Comparison of ENCODE assay signal across 25 mouse cellular contexts in genomic region chr4:120058157-120058556, GRCm38 (mm10). TPM values are rescaled to one million over a fixed set of nuclear protein-coding genes. Genes with fewer than 3 reads are reported as not detected.
"Had no signal": no experiment of that assay in that cellular context is flagged by ENCODE, and none has a peak within 500 bp of the region (broad histone marks: within the 10 kb centered on the region; RNA-seq: fewer than 3 reads in every experiment).

No protein-coding gene starts in this region.

- H3K9me3 ChIP-seq: neural tube, embryonic 13.5 days; neural tube, embryonic 15.5 days; stomach, embryonic 15.5 days had no signal

- H3K4me2 ChIP-seq: neural tube, embryonic 13.5 days; neural tube, embryonic 15.5 days; stomach, embryonic 15.5 days had no signal

- H3K4me3 ChIP-seq: neural tube, embryonic 13.5 days; neural tube, embryonic 15.5 days; stomach, embryonic 15.5 days had no signal

- H3K9ac ChIP-seq: neural tube, embryonic 13.5 days; neural tube, embryonic 15.5 days; stomach, embryonic 15.5 days had no signal

- H3K36me3 ChIP-seq: neural tube, embryonic 13.5 days; neural tube, embryonic 15.5 days; stomach, embryonic 15.5 days had no signal

- H3K27me3 ChIP-seq: neural tube, embryonic 13.5 days; neural tube, embryonic 15.5 days; stomach, embryonic 15.5 days had no signal

- DNase-seq: retina, postnatal 1 day; right cerebral cortex, adult 18-20 months; right cerebral cortex, postnatal 14 days; right cerebral cortex, postnatal 25 days; right cerebral cortex, postnatal 4 days; spleen, adult 18-20 months; thymus, adult 18-20 months; thymus, adult 2 months; thymus, postnatal 14 days; thymus, postnatal 25 days; thymus, postnatal 36 days; thymus, postnatal 4 days had no signal

- H3K4me1 ChIP-seq: neural tube, embryonic 13.5 days; neural tube, embryonic 15.5 days; stomach, embryonic 15.5 days had no signal

- H3K27ac ChIP-seq: neural tube, embryonic 13.5 days; neural tube, embryonic 15.5 days; stomach, embryonic 15.5 days; stomach, postnatal 0 days had no signal

RNA-seq across cellular contexts. Expression of gene AL607142.1, which starts 6.6 kb away (rescaled TPM):
- total RNA-seq: neutrophil, adult 5-6 weeks had no signal
- polyA plus RNA-seq: neural tube, embryonic 13.5 days; neural tube, embryonic 14.5 days; neural tube, embryonic 15.5 days; small intestine, adult 2 months; spleen, adult 2 months; stomach, embryonic 14.5 days; stomach, embryonic 15.5 days; stomach, embryonic 16.5 days; stomach, postnatal 0 days; testis, adult 2 months; thymus, adult 2 months; thymus, postnatal 0 days; urinary bladder, adult 2 months had no signal
